Mouse (Mus musculus): ENCODE data around the gene F3. TPM values are rescaled to one million over a fixed set of nuclear protein-coding genes. Genes with fewer than 3 reads are reported as not detected.

F3 gene
- polyA plus RNA-seq, 1 experiment from 2014 or later, result 26.8 TPM

DNA sequence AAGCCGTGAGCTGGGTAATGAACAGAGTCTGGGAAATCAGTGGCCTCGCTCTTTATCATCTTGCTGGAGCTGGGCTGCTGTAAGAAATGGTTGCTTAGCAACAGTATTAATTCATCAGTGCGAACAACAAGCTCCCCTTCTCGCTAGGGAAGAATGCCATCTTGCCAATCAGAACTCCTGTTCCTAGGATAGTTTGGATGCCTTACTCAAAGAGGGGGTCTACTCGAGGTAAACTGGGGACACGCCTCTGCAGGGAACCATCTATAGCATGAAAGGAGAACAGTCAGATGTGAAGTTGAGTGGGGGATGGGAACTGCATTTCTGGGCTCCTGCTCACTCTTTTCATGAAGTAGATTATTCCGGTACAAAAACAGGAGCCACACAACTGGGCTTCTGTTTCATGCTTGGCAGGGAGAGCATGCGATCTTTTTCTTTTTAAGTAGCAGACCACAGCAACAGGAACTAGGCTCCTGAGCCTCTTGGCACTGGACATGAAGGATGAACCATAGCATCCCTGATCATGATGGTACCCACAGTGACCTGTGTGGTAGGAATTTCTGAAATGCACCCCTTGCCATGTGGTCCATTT is 22.9 kb upstream of the F3 start:
- 32% methylated on average over 8 of the region's 8 CpGs for WGBS
- H3K4me3 ChIP-seq (ENCODE audit: low read depth, low read length), result no peak overlapping the region
- H3K27me3 ChIP-seq (ENCODE audit: control insufficient read depth, insufficient read depth, low read length), result no peaks in the 10 kb centered on the region
- H3K9ac ChIP-seq (ENCODE audit: low read length), result no peak overlapping the region
- DNase-seq (ENCODE audit: low spot score) (no peak), ATAC-seq (ENCODE audit: low FRiP score, low TSS enrichment) (0 out of 2 replicates have a peak, but pooled peaks have one; percentile 26)
- no peaks in the 10 kb centered on the region for H3K4me1 ChIP-seq (replicated peaks; ENCODE audit: control insufficient read depth, insufficient read depth)
- no peak overlapping the region for H3K27ac ChIP-seq (replicated peaks)
- no peak overlapping the region for H3K4me2 ChIP-seq (replicated peaks; ENCODE audit: low read depth)
- TF ChIP-seq CTCF (IDR thresholded peaks at IDR 0.05; ENCODE audit: low read depth) (no peak), EP300 (optimal IDR thresholded peaks at IDR 0.05) (no peak)
- no peaks in the 10 kb centered on the region for H3K36me3 ChIP-seq (ENCODE audit: control insufficient read depth, insufficient read depth, low read length)
- H3K9me3 ChIP-seq (ENCODE audit: control insufficient read depth, low read length), result no peaks in the 10 kb centered on the region

DNA sequence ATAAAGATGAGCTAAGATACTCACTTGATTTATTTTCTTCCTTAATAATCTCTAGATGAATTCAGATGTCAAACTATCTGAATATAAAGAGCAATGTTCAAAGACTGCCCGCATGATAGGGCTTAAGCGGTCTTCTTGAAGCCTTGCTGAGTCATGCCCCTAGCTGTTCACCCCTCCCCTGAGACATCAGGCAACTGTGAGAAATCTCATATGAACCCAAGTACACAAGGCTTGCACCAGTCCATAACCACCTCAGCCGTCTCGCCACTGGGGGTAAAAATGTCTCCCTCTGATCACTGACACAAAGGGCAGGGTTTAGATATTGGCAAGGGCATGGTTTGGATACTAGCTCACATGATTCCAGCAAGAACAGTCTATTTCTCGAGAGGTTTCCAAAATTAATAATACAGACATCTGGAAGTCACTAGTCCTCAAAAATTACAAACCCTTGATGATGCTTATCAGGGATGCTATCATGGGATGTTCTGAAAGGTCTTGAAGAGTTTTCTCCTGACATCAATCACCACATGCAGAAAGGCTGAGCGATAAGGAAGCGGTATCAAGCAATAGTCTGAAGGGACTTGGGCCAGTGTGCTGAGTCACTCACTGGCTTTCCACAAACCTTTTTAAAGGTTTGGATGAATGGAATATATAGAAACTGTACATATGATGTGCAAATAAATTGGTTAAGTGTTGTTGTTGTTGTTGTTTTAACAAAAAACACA is 20.0 kb upstream of the F3 start:
- no peaks in the 10 kb centered on the region for H3K27me3 ChIP-seq (ENCODE audit: control insufficient read depth, insufficient read depth, low read length)
- TF ChIP-seq CTCF (IDR thresholded peaks at IDR 0.05; ENCODE audit: low read depth), result no peak
- no peak for ATAC-seq (ENCODE audit: low FRiP score, low TSS enrichment)
- no peak for DNase-seq (ENCODE audit: low spot score)
- no peak overlapping the region for H3K4me2 ChIP-seq (replicated peaks; ENCODE audit: low read depth)
- H3K4me1 ChIP-seq (replicated peaks; ENCODE audit: control insufficient read depth, insufficient read depth), result no peaks in the 10 kb centered on the region
- no peaks in the 10 kb centered on the region for H3K36me3 ChIP-seq (ENCODE audit: control insufficient read depth, insufficient read depth, low read length)
- WGBS, result 66% methylated on average over 7 of the region's 7 CpGs
- H3K27ac ChIP-seq (replicated peaks), result no peak overlapping the region
- no peak overlapping the region for H3K4me3 ChIP-seq (ENCODE audit: low read depth, low read length)
- H3K9ac ChIP-seq (ENCODE audit: low read length), result no peak overlapping the region
- H3K9me3 ChIP-seq (ENCODE audit: control insufficient read depth, low read length), result no peaks in the 10 kb centered on the region

DNA sequence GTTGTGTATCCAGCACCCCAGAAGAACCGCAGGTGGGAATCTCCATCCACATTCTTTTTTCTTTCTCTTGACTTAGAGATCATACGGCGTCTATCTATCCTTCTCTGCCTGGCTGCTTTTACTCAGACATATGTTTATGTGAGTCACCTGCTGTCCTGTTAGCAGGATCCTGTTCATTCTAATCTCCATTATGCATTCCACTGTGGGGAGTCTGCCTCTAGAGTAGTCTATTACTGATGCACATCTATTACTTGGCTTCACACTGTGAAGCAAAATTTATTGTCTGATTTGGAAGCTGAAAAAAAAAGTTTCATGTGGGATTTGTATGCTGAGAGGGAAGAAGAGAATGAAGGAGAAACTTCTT is 19.5 kb upstream of the F3 start:
- Histone ChIP-seq H3K27me3 (ENCODE audit: control insufficient read depth, insufficient read depth, low read length) (no peaks in the 10 kb centered on the region), H3K9ac (ENCODE audit: low read length) (no peak overlapping the region), H3K36me3 (ENCODE audit: control insufficient read depth, insufficient read depth, low read length) (no peaks in the 10 kb centered on the region), H3K4me3 (ENCODE audit: low read depth, low read length) (no peak overlapping the region), H3K9me3 (ENCODE audit: control insufficient read depth, low read length) (no peaks in the 10 kb centered on the region), H3K4me2 (replicated peaks; ENCODE audit: low read depth) (no peak overlapping the region), H3K27ac (replicated peaks) (no peak overlapping the region), H3K4me1 (replicated peaks; ENCODE audit: control insufficient read depth, insufficient read depth) (no peaks in the 10 kb centered on the region)
- no peak for TF ChIP-seq EP300 (optimal IDR thresholded peaks at IDR 0.05)
- no peak for TF ChIP-seq CTCF (IDR thresholded peaks at IDR 0.05; ENCODE audit: low read depth)
- ATAC-seq (ENCODE audit: low FRiP score, low TSS enrichment) (no peak), DNase-seq (ENCODE audit: low spot score) (no peak)
- WGBS, result 72% methylated on average over 3 of the region's 3 CpGs

DNA sequence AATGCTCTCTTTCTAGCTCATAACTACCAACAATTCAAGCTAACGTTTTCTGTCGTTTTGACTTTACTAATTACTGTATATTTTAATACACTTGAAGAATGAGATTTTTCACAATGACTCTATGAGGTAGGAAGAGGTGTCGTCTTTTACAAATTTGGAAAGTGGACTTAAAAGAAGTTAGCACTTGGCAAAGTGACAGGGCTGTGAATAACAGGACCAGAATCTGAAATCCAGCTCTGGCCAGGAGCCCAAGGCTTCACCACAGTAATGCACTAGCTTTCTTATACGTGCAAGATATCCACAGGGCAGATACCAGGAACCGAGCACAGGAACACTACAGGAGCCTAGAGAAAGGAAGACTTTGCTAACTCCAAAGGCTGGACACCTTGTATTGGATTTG is 17.2 kb upstream of the F3 start:
- no peak overlapping the region for H3K27ac ChIP-seq (replicated peaks)
- H3K4me3 ChIP-seq (ENCODE audit: low read depth, low read length), result no peak overlapping the region
- no peaks in the 10 kb centered on the region for H3K9me3 ChIP-seq (ENCODE audit: control insufficient read depth, low read length)
- DNase-seq (ENCODE audit: low spot score) (no peak), ATAC-seq (ENCODE audit: low FRiP score, low TSS enrichment) (no peak)
- H3K9ac ChIP-seq (ENCODE audit: low read length), result no peak overlapping the region
- TF ChIP-seq CTCF (IDR thresholded peaks at IDR 0.05; ENCODE audit: low read depth) (no peak), EP300 (optimal IDR thresholded peaks at IDR 0.05) (no peak)
- H3K27me3 ChIP-seq (ENCODE audit: control insufficient read depth, insufficient read depth, low read length), result no peaks in the 10 kb centered on the region
- H3K4me2 ChIP-seq (replicated peaks; ENCODE audit: low read depth), result no peak overlapping the region
- H3K36me3 ChIP-seq (ENCODE audit: control insufficient read depth, insufficient read depth, low read length), result no peaks in the 10 kb centered on the region
- H3K4me1 ChIP-seq (replicated peaks; ENCODE audit: control insufficient read depth, insufficient read depth), result no peaks in the 10 kb centered on the region
- 33% methylated on average over 5 of the region's 5 CpGs for WGBS

DNA sequence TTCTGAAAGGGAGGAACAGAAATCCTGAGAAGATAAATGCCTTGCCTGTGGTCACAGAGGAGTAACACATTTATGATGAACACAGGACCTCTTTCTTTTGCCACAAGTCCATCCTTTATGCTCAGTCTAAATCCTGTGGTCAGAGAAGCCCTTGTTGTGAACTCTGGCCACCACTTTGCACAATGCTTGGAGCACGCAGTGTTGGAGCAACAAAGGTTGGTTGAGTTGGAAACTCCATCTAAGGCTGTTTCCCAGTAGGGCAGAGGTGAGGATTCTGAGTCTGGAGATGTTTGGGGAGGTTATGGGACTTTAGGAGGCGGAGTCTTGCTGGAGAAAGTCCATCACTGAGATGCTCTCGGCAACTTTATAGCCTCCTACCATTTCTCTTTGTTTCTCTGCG is 16.2 kb upstream of the F3 start:
- WGBS, result 89% methylated on average over 4 of the region's 4 CpGs
- Histone ChIP-seq H3K36me3 (ENCODE audit: control insufficient read depth, insufficient read depth, low read length) (no peaks in the 10 kb centered on the region), H3K4me2 (replicated peaks; ENCODE audit: low read depth) (no peak overlapping the region), H3K9ac (ENCODE audit: low read length) (no peak overlapping the region), H3K27ac (replicated peaks) (no peak overlapping the region), H3K9me3 (ENCODE audit: control insufficient read depth, low read length) (no peaks in the 10 kb centered on the region), H3K4me3 (ENCODE audit: low read depth, low read length) (no peak overlapping the region), H3K4me1 (replicated peaks; ENCODE audit: control insufficient read depth, insufficient read depth) (no peaks in the 10 kb centered on the region), H3K27me3 (ENCODE audit: control insufficient read depth, insufficient read depth, low read length) (no peaks in the 10 kb centered on the region)
- ATAC-seq (ENCODE audit: low FRiP score, low TSS enrichment) (no peak), DNase-seq (ENCODE audit: low spot score) (no peak)
- TF ChIP-seq EP300 (optimal IDR thresholded peaks at IDR 0.05), result no peak
- no peak for TF ChIP-seq CTCF (IDR thresholded peaks at IDR 0.05; ENCODE audit: low read depth)

DNA sequence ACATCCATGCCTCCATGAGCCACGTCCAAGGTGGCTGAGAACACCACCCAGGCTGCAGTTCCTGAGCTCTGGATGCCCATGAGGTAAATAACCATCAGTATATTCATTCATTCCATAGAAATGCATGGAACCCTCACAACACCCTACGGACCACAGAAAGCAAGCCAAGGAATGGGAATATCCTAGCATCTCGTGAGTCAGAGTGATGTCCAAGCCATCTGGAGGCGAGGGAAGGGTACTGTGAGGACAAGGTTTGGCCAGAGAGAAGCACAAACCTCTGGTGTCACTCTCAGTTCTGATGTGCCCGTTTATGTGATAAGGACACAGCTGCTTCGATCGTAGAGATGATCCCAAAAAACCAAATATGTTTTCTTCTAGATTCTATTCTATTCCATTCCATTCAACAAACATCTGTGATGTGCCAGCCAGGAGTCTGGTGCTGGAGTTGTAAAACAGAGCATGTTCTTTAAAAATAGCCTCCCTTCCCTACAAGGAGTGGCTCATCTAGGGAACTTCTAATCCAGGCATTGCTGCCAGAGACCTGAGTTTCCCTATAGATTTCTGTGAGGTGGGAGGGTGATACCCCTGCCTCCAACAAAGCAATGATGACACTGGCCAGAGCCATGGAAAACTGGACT is 12.3 kb upstream of the F3 start:
- TF ChIP-seq CTCF (IDR thresholded peaks at IDR 0.05; ENCODE audit: low read depth), result 0 out of 2 replicates have a peak, but pooled peaks have one; percentile 26
- TF ChIP-seq EP300 (optimal IDR thresholded peaks at IDR 0.05), result no peak
- 0 out of 2 replicates have a peak overlapping the region, but pooled peaks have one; percentile 35 for H3K27ac ChIP-seq (replicated peaks)
- DNase-seq (ENCODE audit: low spot score) (no peak), ATAC-seq (ENCODE audit: low FRiP score, low TSS enrichment) (no peak)
- H3K9me3 ChIP-seq (ENCODE audit: control insufficient read depth, low read length), result no peaks in the 10 kb centered on the region
- no peak overlapping the region for H3K9ac ChIP-seq (ENCODE audit: low read length)
- 80% methylated on average over 7 of the region's 7 CpGs for WGBS
- 0 out of 2 replicates have a peak, but pooled peaks cover 5% of the 10 kb centered on the region for H3K4me1 ChIP-seq (replicated peaks; ENCODE audit: control insufficient read depth, insufficient read depth)
- H3K36me3 ChIP-seq (ENCODE audit: control insufficient read depth, insufficient read depth, low read length), result no peaks in the 10 kb centered on the region
- no peak overlapping the region for H3K4me3 ChIP-seq (ENCODE audit: low read depth, low read length)
- H3K27me3 ChIP-seq (ENCODE audit: control insufficient read depth, insufficient read depth, low read length), result no peaks in the 10 kb centered on the region
- H3K4me2 ChIP-seq (replicated peaks; ENCODE audit: low read depth), result no peak overlapping the region
